Mouse (Mus musculus) G1E (cell line): Measurements from ENCODE around the gene 2900011O08Rik.

Source experiments
- CTCF ChIP-seq: IDR thresholded peaks from 2 replicates; pipeline ENCODE4 v1.5.1; 2012; ENCODE audit warnings: low read depth, low read length, inconsistent platforms, mixed read lengths
- GATA1 ChIP-seq: IDR thresholded peaks from 2 replicates; pipeline ENCODE4 v1.6.1; 2012; ENCODE audit warnings: borderline replicate concordance, low read length, inconsistent platforms, mixed read lengths
- GATA2 ChIP-seq: IDR thresholded peaks from 2 replicates; pipeline ENCODE4 v1.6.1; 2012; ENCODE audit warnings: low read depth, low read length, inconsistent platforms, borderline replicate concordance
- POLR2AphosphoS5 ChIP-seq: IDR thresholded peaks from 2 replicates; pipeline ENCODE4 v1.6.1; 2012; ENCODE audit warnings: low read depth, low read length, inconsistent platforms; ENCODE audit not compliant: insufficient replicate concordance
- TAL1 ChIP-seq: conservative IDR thresholded peaks from 2 replicates; pipeline ENCODE4 v1.6.1; 2012; ENCODE audit warnings: low read depth, low read length, inconsistent platforms, mixed read lengths

GRCm38 (mm10) chr16:14110922-14111321, 124.5 kb downstream of the 2900011O08Rik start:
- TF ChIP-seq CTCF (no peak), POLR2AphosphoS5 (no peak), TAL1 (no peak), GATA2 (no peak), GATA1 (no peak)
